Mouse (Mus musculus): ENCODE measurements around the gene E2f3. TPM values are rescaled to one million over a fixed set of nuclear protein-coding genes. Genes with fewer than 3 reads are reported as not detected.

E2f3 gene
- polyA plus RNA-seq, 1 experiment, result 7.9 TPM

- no peak for TF ChIP-seq POLR2A (IDR thresholded peaks at IDR 0.05; ENCODE audit: borderline replicate concordance, low read depth, low read length)
- TF ChIP-seq CTCF (IDR thresholded peaks at IDR 0.05; ENCODE audit: low read depth, low read length), result no peak
- peaks cover 7% of the 10 kb centered on the region for H3K4me1 ChIP-seq (ENCODE audit: control insufficient read depth, insufficient read depth, low read length)
- H3K27ac ChIP-seq (ENCODE audit: insufficient read depth, low read depth, low read length), result no peak overlapping the region
- no peak overlapping the region for H3K4me3 ChIP-seq (ENCODE audit: insufficient read depth, low read length)
Measured at GRCm38 (mm10) chr13:30005422-30005821, 19.6 kb upstream of the E2f3 start.

- Histone ChIP-seq H3K27ac (ENCODE audit: insufficient read depth, low read depth, low read length) (no peak overlapping the region), H3K4me1 (ENCODE audit: control insufficient read depth, insufficient read depth, low read length) (peaks cover 7% of the 10 kb centered on the region), H3K4me3 (ENCODE audit: insufficient read depth, low read length) (no peak overlapping the region)
- TF ChIP-seq POLR2A (IDR thresholded peaks at IDR 0.05; ENCODE audit: borderline replicate concordance, low read depth, low read length), result no peak
- TF ChIP-seq CTCF (IDR thresholded peaks at IDR 0.05; ENCODE audit: low read depth, low read length), result no peak
Measured at GRCm38 (mm10) chr13:30004849-30005248, 19.0 kb upstream of the E2f3 start.

DNA sequence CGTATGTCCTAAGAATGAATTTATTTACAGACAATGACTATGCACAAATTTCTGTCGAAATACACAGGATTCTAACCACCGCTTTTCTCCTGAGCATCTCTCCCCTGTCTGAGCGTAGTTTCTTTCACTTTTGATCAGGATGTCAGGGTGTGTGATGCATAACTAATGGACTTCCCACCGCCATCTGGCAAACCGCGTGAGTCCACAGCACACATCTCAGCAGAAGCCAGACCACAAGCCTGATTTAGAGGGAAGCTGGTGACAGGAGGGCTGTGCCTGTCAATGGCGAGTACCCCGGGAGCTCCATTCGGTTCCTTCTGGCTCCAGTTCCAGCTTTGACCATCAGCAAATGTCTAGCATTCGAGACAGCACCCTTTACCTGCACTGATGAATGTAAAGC, 17.3 kb upstream of the E2f3 start:
- Histone ChIP-seq H3K4me1 (ENCODE audit: control insufficient read depth, insufficient read depth, low read length) (peaks cover 7% of the 10 kb centered on the region), H3K27ac (ENCODE audit: insufficient read depth, low read depth, low read length) (no peak overlapping the region), H3K4me3 (ENCODE audit: insufficient read depth, low read length) (peak overlapping the region; percentile 18; the same call in 1 of the 2 replicates)
- TF ChIP-seq CTCF (IDR thresholded peaks at IDR 0.05; ENCODE audit: low read depth, low read length) (no peak), POLR2A (IDR thresholded peaks at IDR 0.05; ENCODE audit: borderline replicate concordance, low read depth, low read length) (no peak)

GRCm38 (mm10) chr13:30001041-30001440, 15.2 kb upstream of the E2f3 start:
- Histone ChIP-seq H3K27ac (ENCODE audit: insufficient read depth, low read depth, low read length) (no peak overlapping the region), H3K4me1 (ENCODE audit: control insufficient read depth, insufficient read depth, low read length) (peaks cover 7% of the 10 kb centered on the region), H3K4me3 (ENCODE audit: insufficient read depth, low read length) (no peak overlapping the region)
- TF ChIP-seq POLR2A (IDR thresholded peaks at IDR 0.05; ENCODE audit: borderline replicate concordance, low read depth, low read length), result no peak
- TF ChIP-seq CTCF (IDR thresholded peaks at IDR 0.05; ENCODE audit: low read depth, low read length), result no peak

- Histone ChIP-seq H3K4me1 (ENCODE audit: control insufficient read depth, insufficient read depth, low read length) (peaks cover 6% of the 10 kb centered on the region), H3K27ac (ENCODE audit: insufficient read depth, low read depth, low read length) (no peak overlapping the region), H3K4me3 (ENCODE audit: insufficient read depth, low read length) (no peak overlapping the region)
- TF ChIP-seq CTCF (IDR thresholded peaks at IDR 0.05; ENCODE audit: low read depth, low read length) (no peak), POLR2A (IDR thresholded peaks at IDR 0.05; ENCODE audit: borderline replicate concordance, low read depth, low read length) (no peak)
Measured at GRCm38 (mm10) chr13:29987956-29988355, 2.1 kb upstream of the E2f3 start.

DNA sequence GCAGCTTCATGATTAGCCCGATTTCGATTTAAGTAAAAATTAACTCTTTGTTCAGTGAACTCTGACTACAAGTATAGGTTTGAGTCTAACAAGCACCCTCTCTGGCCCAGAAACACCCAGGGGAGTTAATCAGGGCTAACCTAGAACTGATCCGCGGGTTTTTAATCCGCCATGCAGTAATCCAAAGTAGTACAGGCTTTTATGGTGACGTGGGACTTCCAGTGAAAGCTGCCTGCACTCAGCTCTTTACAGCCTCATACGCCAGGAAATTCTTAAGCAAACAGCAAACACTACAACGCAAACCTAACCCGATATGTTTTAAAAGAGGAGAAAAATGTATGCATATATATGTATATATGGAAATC, 875 bp upstream of the E2f3 start:
- H3K27ac ChIP-seq (ENCODE audit: insufficient read depth, low read depth, low read length), result peak overlapping the region; percentile 65
- H3K4me1 ChIP-seq (ENCODE audit: control insufficient read depth, insufficient read depth, low read length), result peaks cover 6% of the 10 kb centered on the region
- TF ChIP-seq POLR2A (IDR thresholded peaks at IDR 0.05; ENCODE audit: borderline replicate concordance, low read depth, low read length) (no peak), CTCF (IDR thresholded peaks at IDR 0.05; ENCODE audit: low read depth, low read length) (no peak)
- peak overlapping the region; percentile 72 for H3K4me3 ChIP-seq (ENCODE audit: insufficient read depth, low read length)

GRCm38 (mm10) chr13:29985101-29985854, 585 bp downstream of the E2f3 start:
- Histone ChIP-seq H3K4me3 (ENCODE audit: insufficient read depth, low read length) (peak overlapping the region; percentile 95), H3K4me1 (ENCODE audit: control insufficient read depth, insufficient read depth, low read length) (peaks cover 15% of the 10 kb centered on the region), H3K27ac (ENCODE audit: insufficient read depth, low read depth, low read length) (peak overlapping the region; percentile 89)
- TF ChIP-seq POLR2A (IDR thresholded peaks at IDR 0.05; ENCODE audit: borderline replicate concordance, low read depth, low read length) (no peak), CTCF (IDR thresholded peaks at IDR 0.05; ENCODE audit: low read depth, low read length) (no peak)

- Histone ChIP-seq H3K4me1 (ENCODE audit: control insufficient read depth, insufficient read depth, low read length) (peaks cover 23% of the 10 kb centered on the region), H3K27ac (ENCODE audit: insufficient read depth, low read depth, low read length) (peak overlapping the region; percentile 90), H3K4me3 (ENCODE audit: insufficient read depth, low read length) (peak overlapping the region; percentile 95)
- TF ChIP-seq POLR2A (IDR thresholded peaks at IDR 0.05; ENCODE audit: borderline replicate concordance, low read depth, low read length) (no peak), CTCF (IDR thresholded peaks at IDR 0.05; ENCODE audit: low read depth, low read length) (no peak)
Measured at GRCm38 (mm10) chr13:29984286-29985100, 1.4 kb downstream of the E2f3 start.

- peaks cover 28% of the 10 kb centered on the region for H3K4me1 ChIP-seq (ENCODE audit: control insufficient read depth, insufficient read depth, low read length)
- peak overlapping the region; percentile 95 for H3K4me3 ChIP-seq (ENCODE audit: insufficient read depth, low read length)
- H3K27ac ChIP-seq (ENCODE audit: insufficient read depth, low read depth, low read length), result peak overlapping the region; percentile 57
- TF ChIP-seq POLR2A (IDR thresholded peaks at IDR 0.05; ENCODE audit: borderline replicate concordance, low read depth, low read length), result no peak
- TF ChIP-seq CTCF (IDR thresholded peaks at IDR 0.05; ENCODE audit: low read depth, low read length), result no peak
Measured at GRCm38 (mm10) chr13:29983523-29984191, 2.2 kb downstream of the E2f3 start.

Measured in bone marrow macrophage, adult 2 months (primary cell).